Mouse (Mus musculus) myocyte (in vitro differentiated cells): ENCODE measurements around the gene Eif4g3. TPM values are rescaled to one million over a fixed set of nuclear protein-coding genes. Genes with fewer than 3 reads are reported as not detected.
"Not testable (repeated sequence)": the region's sequence is repeated elsewhere in the genome, so short reads cannot be mapped to it uniquely, and the experiment has no call there.

Experiments
- H3K27me3 ChIP-seq: one replicate; pipeline ENCODE4 v1.6.1; 2011; ENCODE audit not compliant: control insufficient read depth, insufficient read depth, insufficient read length
- H3K36me3 ChIP-seq: one replicate; pipeline ENCODE4 v1.6.1; 2011; ENCODE audit not compliant: control insufficient read depth, insufficient read depth
- H3K4me2 ChIP-seq: one replicate; pipeline ENCODE4 v1.6.1; 2011; ENCODE audit warnings: low read depth, control low read depth
- H3K4me3 ChIP-seq: one replicate; pipeline ENCODE4 v1.5.1; 2011; ENCODE audit warnings: mild to moderate bottlenecking, control low read depth, moderate library complexity
- H3K79me2 ChIP-seq: one replicate; pipeline ENCODE4 v1.6.1; 2011; ENCODE audit not compliant: control insufficient read depth, insufficient read depth
- H3ac ChIP-seq: one replicate; pipeline ENCODE4 v1.6.1; 2011; ENCODE audit not compliant: control insufficient read depth, insufficient read length
- CEBPB ChIP-seq: IDR thresholded peaks from 2 replicates; pipeline ENCODE4 v1.6.1; 2011; ENCODE audit warnings: mild to moderate bottlenecking, moderate library complexity; ENCODE audit not compliant: poor library complexity, insufficient read depth, severe bottlenecking
- E2F4 ChIP-seq: IDR thresholded peaks from one replicate; pipeline ENCODE4 v1.6.1; 2011; ENCODE audit warnings: mild to moderate bottlenecking, control low read depth, moderate library complexity; ENCODE audit not compliant: insufficient read depth
- MAX ChIP-seq: IDR thresholded peaks from one replicate; pipeline ENCODE4 v1.6.1; 2011; ENCODE audit warnings: low read depth, mild to moderate bottlenecking, control low read depth
- MYOD1 ChIP-seq, 3 experiments: IDR thresholded peaks; one replicate each; pipeline ENCODE4 v1.6.1; 2011; ENCODE audit warnings: control low read depth in 2 of 3, low read depth in 2 of 3, mild to moderate bottlenecking in 2 of 3, moderate library complexity in 1 of 3; ENCODE audit not compliant: insufficient read length in 2 of 3, control insufficient read depth in 1 of 3
- MYOG ChIP-seq, 3 experiments: IDR thresholded peaks; one replicate each; pipeline ENCODE4 v1.6.1; 2011; ENCODE audit warnings: control low read depth in 2 of 3, low read depth in 2 of 3, mild to moderate bottlenecking in 2 of 3; ENCODE audit not compliant: insufficient read length in 2 of 3, control insufficient read depth in 1 of 3, insufficient read depth in 1 of 3
- POLR2A ChIP-seq: IDR thresholded peaks from one replicate; pipeline ENCODE4 v1.6.1; 2011; ENCODE audit warnings: low read depth, mild to moderate bottlenecking, control low read depth, moderate library complexity; ENCODE audit not compliant: insufficient read length
- POLR2AphosphoS2 ChIP-seq: IDR thresholded peaks from one replicate; pipeline ENCODE4 v1.6.1; 2011; ENCODE audit warnings: low read depth, control low read depth; ENCODE audit not compliant: insufficient read length
- REST ChIP-seq: IDR thresholded peaks from one replicate; pipeline ENCODE4 v1.6.1; 2011; ENCODE audit warnings: mild to moderate bottlenecking, control low read depth, moderate library complexity; ENCODE audit not compliant: insufficient read depth, insufficient read length
- SRF ChIP-seq: IDR thresholded peaks from one replicate; pipeline ENCODE4 v1.6.1; 2011; ENCODE audit warnings: low read depth; ENCODE audit not compliant: control insufficient read depth, insufficient read length
- TCF12 ChIP-seq: IDR thresholded peaks from one replicate; pipeline ENCODE4 v1.6.1; 2011; ENCODE audit warnings: mild to moderate bottlenecking, control low read depth; ENCODE audit not compliant: poor library complexity, insufficient read depth, severe bottlenecking
- TCF3 ChIP-seq: IDR thresholded peaks from one replicate; pipeline ENCODE4 v1.6.1; 2011; ENCODE audit warnings: low read depth, control low read depth; ENCODE audit not compliant: insufficient read length
- USF1 ChIP-seq: IDR thresholded peaks from one replicate; pipeline ENCODE4 v1.6.1; 2011; ENCODE audit warnings: low read depth, mild to moderate bottlenecking, control low read depth, moderate library complexity
- polyA plus RNA-seq: library from polyadenylated mRNA; unstranded; fragments of >200 nt; fragmentation: generic; extraction: Trizol; gene quantifications from one replicate; pipeline ENCODE4 v1.2.1, GENCODE M21; 2012; ENCODE audit warnings: missing spikeins

Gene Eif4g3
- polyA plus RNA-seq, 1 experiment: 32.9 TPM

GRCm38 (mm10) chr4:137962643-137963350, 30.0 kb upstream of the Eif4g3 start:
- Histone ChIP-seq H3K4me2 (no peak overlapping the region), H3K4me3 (no peak overlapping the region), H3K27me3 (no peaks in the 10 kb centered on the region), H3K36me3 (peaks cover 2% of the 10 kb centered on the region), H3ac (no peak overlapping the region), H3K79me2 (no peaks in the 10 kb centered on the region)
- no peak for TF ChIP-seq SRF

DNA sequence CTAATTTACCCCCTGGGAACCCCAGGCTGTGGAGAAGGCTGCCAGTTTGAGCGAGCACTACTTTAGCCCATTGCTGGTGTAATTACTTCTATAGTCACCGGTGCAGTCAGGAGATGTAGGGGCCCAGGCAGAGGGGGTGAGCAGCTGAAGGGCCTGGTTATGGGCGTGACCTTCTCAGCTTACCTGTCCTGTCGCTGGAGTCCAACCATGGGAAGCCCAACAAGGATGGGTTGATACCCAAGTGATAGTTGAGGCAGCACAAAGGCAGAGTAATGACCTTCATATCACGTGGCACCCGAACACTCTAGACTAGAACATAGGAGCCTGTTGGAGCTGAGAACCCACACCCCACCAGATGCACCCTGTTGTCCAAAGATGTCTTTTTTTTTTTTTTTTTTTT, 29.4 kb upstream of the Eif4g3 start:
- Histone ChIP-seq H3K4me3 (no peak overlapping the region), H3K4me2 (no peak overlapping the region), H3ac (no peak overlapping the region), H3K36me3 (no peaks in the 10 kb centered on the region), H3K27me3 (no peaks in the 10 kb centered on the region), H3K79me2 (no peaks in the 10 kb centered on the region)
- TF ChIP-seq CEBPB (no peak), MYOG (IDR thresholded peaks at IDR 0.05; ENCODE audit: control insufficient read depth in 1 of 3, insufficient read depth in 1 of 3, insufficient read length in 2 of 3, low read depth in 2 of 3) (no peak), REST (no peak), TCF12 (no peak), SRF (no peak), MYOD1 (IDR thresholded peaks at IDR 0.05; ENCODE audit: control insufficient read depth in 1 of 3, insufficient read length in 2 of 3, low read depth in 2 of 3) (no peak), POLR2AphosphoS2 (no peak), POLR2A (no peak), E2F4 (no peak), USF1 (no peak), TCF3 (no peak), MAX (no peak)

DNA sequence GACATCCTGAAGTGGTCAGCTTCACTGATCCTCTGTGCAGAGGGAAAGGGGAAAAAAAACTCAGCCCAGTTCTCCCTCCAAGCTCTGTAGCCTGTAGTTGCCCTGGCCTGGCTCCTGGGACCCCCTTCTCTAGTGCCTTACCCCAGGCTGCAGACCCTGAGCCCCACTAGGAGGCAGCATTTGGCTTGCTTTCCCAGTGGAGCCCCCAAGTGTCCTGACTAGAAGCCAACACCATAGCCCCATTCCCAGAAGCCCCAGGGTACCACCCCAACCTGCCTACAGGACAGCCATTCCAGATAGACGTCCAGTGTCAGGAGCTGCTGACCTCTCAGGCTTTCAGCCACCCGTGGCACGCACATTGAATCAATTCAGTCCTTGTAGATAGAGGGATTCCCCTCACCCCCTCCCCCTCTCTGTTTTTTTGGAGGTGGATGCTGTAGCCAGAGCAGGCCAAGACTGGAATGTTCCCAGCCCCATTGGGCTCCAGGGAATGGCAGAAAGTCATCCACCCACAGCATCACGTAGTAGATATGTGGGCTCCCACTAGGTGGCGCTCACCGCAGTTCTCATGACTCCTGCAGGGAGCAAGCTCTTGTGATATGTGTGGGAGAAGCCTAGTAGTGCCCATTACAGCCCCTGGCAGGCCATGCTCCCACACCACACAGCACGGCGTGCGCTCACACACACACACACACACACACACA, 28.8 kb upstream of the Eif4g3 start:
- TF ChIP-seq REST (no peak), TCF12 (no peak), E2F4 (no peak), USF1 (no peak), TCF3 (no peak), POLR2A (no peak), SRF (no peak), MYOD1 (IDR thresholded peaks at IDR 0.05; ENCODE audit: control insufficient read depth in 1 of 3, insufficient read length in 2 of 3, low read depth in 2 of 3) (no peak), MAX (no peak)
- no peak overlapping the region for H3K4me3 ChIP-seq
- no peaks in the 10 kb centered on the region for H3K36me3 ChIP-seq
- no peaks in the 10 kb centered on the region for H3K79me2 ChIP-seq
- no peak overlapping the region for H3K4me2 ChIP-seq
- H3ac ChIP-seq: no peak overlapping the region
- H3K27me3 ChIP-seq: no peaks in the 10 kb centered on the region

DNA sequence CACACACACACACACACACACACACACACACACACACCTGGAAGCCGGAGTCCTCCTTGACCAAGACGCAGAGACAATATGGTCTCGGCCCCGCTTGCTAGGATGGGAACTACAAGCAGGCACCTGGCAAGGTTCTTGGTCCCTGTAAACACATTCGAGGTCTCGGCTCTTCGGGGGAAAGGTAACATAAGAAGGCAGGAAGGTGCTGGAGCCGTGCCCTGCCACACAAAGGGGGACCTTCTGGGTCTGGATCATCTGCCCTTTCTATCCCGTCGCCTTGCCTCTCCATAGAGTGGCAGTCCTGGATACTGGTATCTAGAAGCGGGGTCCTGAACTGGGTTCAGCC, 28.3 kb upstream of the Eif4g3 start:
- Histone ChIP-seq H3K36me3 (no peaks in the 10 kb centered on the region), H3K4me3 (no peak overlapping the region), H3K27me3 (no peaks in the 10 kb centered on the region), H3K4me2 (no peak overlapping the region), H3K79me2 (no peaks in the 10 kb centered on the region), H3ac (no peak overlapping the region)
- TF ChIP-seq MAX (no peak), REST (no peak), TCF3 (no peak), USF1 (no peak), TCF12 (no peak), MYOD1 (IDR thresholded peaks at IDR 0.05; ENCODE audit: control insufficient read depth in 1 of 3, insufficient read length in 2 of 3, low read depth in 2 of 3) (no peak), POLR2AphosphoS2 (no peak), E2F4 (no peak), SRF (no peak), CEBPB (no peak)

GRCm38 (mm10) chr4:137968203-137968602, 24.6 kb upstream of the Eif4g3 start:
- TF ChIP-seq POLR2A (no peak), REST (no peak), E2F4 (no peak), POLR2AphosphoS2 (no peak), MAX (no peak), MYOG (IDR thresholded peaks at IDR 0.05; ENCODE audit: control insufficient read depth in 1 of 3, insufficient read depth in 1 of 3, insufficient read length in 2 of 3, low read depth in 2 of 3) (no peak), CEBPB (no peak), TCF3 (no peak), USF1 (no peak), TCF12 (no peak), SRF (no peak), MYOD1 (IDR thresholded peaks at IDR 0.05; ENCODE audit: control insufficient read depth in 1 of 3, insufficient read length in 2 of 3, low read depth in 2 of 3) (no peak)
- H3K79me2 ChIP-seq: no peaks in the 10 kb centered on the region

GRCm38 (mm10) chr4:137970623-137971199, 22.1 kb upstream of the Eif4g3 start:
- H3K27me3 ChIP-seq, H3K4me2 ChIP-seq: not testable (repeated sequence)

More at GRCm38 (mm10) chr4:137968203-137968602, 24.6 kb upstream of the Eif4g3 start:
- H3K36me3 ChIP-seq: no peaks in the 10 kb centered on the region
- H3K4me3 ChIP-seq: no peak overlapping the region
- H3ac ChIP-seq: no peak overlapping the region
- H3K4me2 ChIP-seq: no peak overlapping the region
- no peaks in the 10 kb centered on the region for H3K27me3 ChIP-seq

DNA sequence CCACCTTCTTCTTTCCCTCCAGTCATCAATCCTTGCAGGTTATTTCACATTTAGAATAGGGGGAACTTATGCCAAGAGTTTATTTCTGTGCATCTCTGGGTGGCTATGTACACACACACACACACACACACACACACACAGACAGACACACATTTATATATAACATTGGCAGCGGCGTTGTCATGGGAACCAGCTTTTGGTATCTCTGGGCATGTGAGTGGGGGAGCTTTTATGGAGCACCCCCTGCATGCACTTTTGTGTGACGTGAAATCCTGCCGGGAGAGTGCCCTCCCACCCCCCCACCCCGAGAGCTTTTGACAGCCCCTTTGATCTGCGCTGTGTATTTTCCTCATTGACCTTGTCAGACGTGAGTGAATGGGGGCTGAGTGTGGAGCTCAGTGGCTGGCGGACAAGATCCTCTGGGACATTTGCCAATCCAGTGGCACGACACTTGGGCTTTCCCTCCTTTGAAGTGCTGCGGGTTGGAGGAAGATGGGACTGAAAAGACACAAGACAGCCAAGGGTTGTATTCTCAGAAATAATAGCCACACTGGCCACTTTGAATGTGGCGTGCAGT, 17.9 kb upstream of the Eif4g3 start:
- H3K36me3 ChIP-seq: not testable (repeated sequence)

More at GRCm38 (mm10) chr4:137970623-137971199, 22.1 kb upstream of the Eif4g3 start:
- not testable (repeated sequence) for H3K4me3 ChIP-seq, H3K36me3 ChIP-seq, H3ac ChIP-seq, H3K79me2 ChIP-seq

More for the DNA sequence above, 17.9 kb upstream of the Eif4g3 start:
- H3K79me2 ChIP-seq, H3K4me3 ChIP-seq, H3K27me3 ChIP-seq, H3ac ChIP-seq, H3K4me2 ChIP-seq: not testable (repeated sequence)
